Mouse (Mus musculus): ENCODE data around the gene Bst2.

Gene Bst2

DNA sequence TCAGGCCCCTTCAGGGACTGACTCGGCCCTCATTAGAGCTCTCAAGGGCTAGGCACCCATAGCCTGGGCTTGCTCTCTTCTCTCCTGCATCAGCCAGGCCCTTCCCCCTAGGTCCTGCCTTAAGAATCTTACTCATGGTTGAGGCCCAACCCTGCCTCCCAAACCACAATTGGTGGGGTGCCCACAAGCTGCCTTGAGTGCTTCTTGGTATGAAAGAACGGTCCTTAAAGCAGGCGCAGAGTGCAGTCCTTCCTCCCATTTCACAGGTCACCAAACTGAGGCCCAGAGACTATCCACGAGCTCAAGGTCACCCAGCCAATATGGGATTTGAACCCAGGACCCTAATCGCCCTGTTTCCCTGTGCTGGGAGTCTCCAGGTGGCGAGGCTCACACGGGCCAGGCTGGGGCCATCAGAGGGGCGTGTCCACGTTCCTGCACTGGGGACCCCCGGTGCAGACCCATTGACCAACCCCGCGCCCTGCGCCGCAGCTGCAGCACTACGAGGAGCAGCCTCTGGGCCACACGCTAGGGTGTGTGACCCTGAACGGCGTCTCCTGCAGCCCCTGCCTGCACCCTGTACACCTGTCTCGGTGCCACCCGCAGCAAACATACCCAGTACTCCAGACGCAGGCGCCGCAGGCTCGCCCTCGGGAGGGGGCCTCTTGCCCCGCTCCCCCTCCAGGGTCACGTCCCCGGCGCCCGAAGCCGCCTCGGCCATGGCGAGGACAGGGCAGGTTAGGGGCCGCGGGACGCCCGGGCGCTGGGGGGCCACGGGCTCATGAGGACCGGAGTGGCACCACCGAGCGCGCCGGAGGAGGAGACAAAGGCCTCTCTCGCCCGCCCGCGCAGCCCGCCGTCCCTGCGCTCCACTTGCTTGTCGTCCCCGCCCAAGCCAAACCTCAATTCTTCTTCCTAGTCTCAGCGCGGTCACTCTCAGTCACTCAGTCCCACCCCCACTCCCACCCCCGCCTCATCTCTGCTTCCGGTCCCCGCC is 51.8 kb downstream of the Bst2 start, which contains the start of gene Ano8:
Gene Ano8, minus strand, starts transcription at position 822 of the 994 bp plus-strand sequence.
- peak; percentile 85 for DNase-seq (ENCODE audit: low read depth)

DNA sequence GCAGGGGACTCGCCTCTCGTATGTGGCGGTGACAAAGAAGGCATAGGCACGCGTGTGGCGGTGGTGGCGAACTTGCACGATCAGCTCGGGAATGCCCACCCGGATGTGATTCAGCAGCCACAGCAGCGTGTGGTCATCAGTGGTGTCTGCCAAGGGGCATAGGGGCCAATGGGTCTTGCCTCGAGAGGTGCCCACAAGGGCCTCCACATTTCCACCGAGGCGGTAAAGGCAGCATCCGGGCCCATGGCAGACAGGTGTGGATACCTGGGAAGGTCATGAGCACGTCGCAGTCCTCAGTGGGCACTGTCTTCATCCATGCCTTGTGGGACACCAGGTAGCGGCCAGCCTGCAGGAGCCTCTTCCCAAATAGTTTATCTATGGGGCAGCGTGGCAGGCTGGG is 52.5 kb downstream of the Bst2 start:
- no peak for DNase-seq (ENCODE audit: low read depth)
